Mouse (Mus musculus) CH12.LX (cell line): Measurements from ENCODE around the gene Dnah7b. TPM values are rescaled to one million over a fixed set of nuclear protein-coding genes. Genes with fewer than 3 reads are reported as not detected.
"Not testable (repeated sequence)": the region's sequence is repeated elsewhere in the genome, so short reads cannot be mapped to it uniquely, and the experiment has no call there.

Experiments used
- DNase-seq: peaks from one replicate; pipeline ENCODE4 v3.0.0-alpha.2; 2013; ENCODE audit errors: extremely low read depth
- H3K27ac ChIP-seq: 2 replicates; pipeline ENCODE4 v1.5.1; 2012; ENCODE audit warnings: low read depth, mild to moderate bottlenecking, control low read depth, moderate library complexity; ENCODE audit not compliant: insufficient read depth
- H3K27me3 ChIP-seq: replicated peaks from 2 replicates; pipeline ENCODE3; 2012; ENCODE audit warnings: inconsistent platforms
- H3K36me3 ChIP-seq, 2 experiments: replicated peaks in 1 of 2; 2 replicates each; pipeline versions ENCODE3 to v1.6.1; 2012; ENCODE audit warnings: inconsistent platforms in 1 of 2, low read length in 1 of 2, mild to moderate bottlenecking in 1 of 2, mixed read lengths in 1 of 2, moderate library complexity in 1 of 2; ENCODE audit not compliant: control insufficient read depth in 1 of 2, insufficient read depth in 1 of 2
- H3K4me1 ChIP-seq, 2 experiments: 2 replicates each; pipeline ENCODE4 v1.6.1; 2012; ENCODE audit warnings: inconsistent platforms in 1 of 2, moderate library complexity in 1 of 2; ENCODE audit not compliant: insufficient read depth in 2 of 2, control insufficient read depth in 1 of 2
- H3K4me2 ChIP-seq: 2 replicates; pipeline ENCODE4 v1.6.1; 2012; ENCODE audit warnings: low read depth, mild to moderate bottlenecking, control low read depth; ENCODE audit not compliant: poor library complexity, insufficient read depth, severe bottlenecking
- H3K4me3 ChIP-seq, 3 experiments: fragments of 150-350 bp in 1 of 3; sonication (generic) in 1 of 3; replicated peaks in 1 of 3; 2 replicates each; pipeline versions ENCODE3 to v1.5.1; 2011 to 2012; ENCODE audit warnings: low read depth in 2 of 3, low read length in 2 of 3, mild to moderate bottlenecking in 2 of 3, moderate library complexity in 2 of 3, control low read depth in 1 of 3, improper control_type of control experiment in 1 of 3, inconsistent platforms in 1 of 3, mixed read lengths in 1 of 3; ENCODE audit not compliant: poor library complexity in 1 of 3
- H3K79me2 ChIP-seq: replicated peaks from 2 replicates; pipeline ENCODE4 v1.6.1; 2012; ENCODE audit warnings: mild to moderate bottlenecking, moderate library complexity; ENCODE audit not compliant: control insufficient read depth, poor library complexity, insufficient read depth, severe bottlenecking; ENCODE audit errors: extremely low read depth
- H3K9ac ChIP-seq: 2 replicates; pipeline ENCODE4 v1.6.1; 2012; ENCODE audit warnings: low read depth, mild to moderate bottlenecking, control low read depth, moderate library complexity; ENCODE audit not compliant: insufficient read depth
- H3K9me3 ChIP-seq: replicated peaks from 2 replicates; pipeline ENCODE3; 2012; ENCODE audit warnings: low read length, inconsistent platforms, mixed read lengths
- dilution Hi-C: fragments of 300-500 bp; cut with MboI; formaldehyde crosslinking; loops from 2 replicates; pipeline ENCODE4 v1.14.3; 2020; ENCODE audit warnings: low sequenced_read_pairs; ENCODE audit not compliant: extremely low pct_unique_long_range_greater_than_20kb, extremely low pct_ligation_motif_present
- in situ Hi-C: fragments of 300-500 bp; cut with MboI; formaldehyde crosslinking; loops from 3 replicates; pipeline ENCODE4 v1.14.3; 2019; ENCODE audit warnings: low sequenced_read_pairs, low pct_ligation_motif_present, low pct_unique_long_range_greater_than_20kb, mixed read lengths
- polyA plus RNA-seq: library from polyadenylated mRNA; unstranded; fragments of >175 nt; gene quantifications from 2 replicates; pipeline ENCODE4 v1.2.1, GENCODE M21; 2012; ENCODE audit warnings: low read depth; ENCODE audit not compliant: insufficient read length
- total RNA-seq, 2 experiments: library from RNA; depleted of rRNA; stranded (reverse); fragments of 300-350 nt in 1 of 2; fragments of >200 nt in 1 of 2; gene quantifications; 2 replicates each; pipeline ENCODE4 v1.2.3; 2012 to 2014

Gene Dnah7b
- total and polyA plus RNA-seq, 3 experiments = not detected

- H3K27me3 ChIP-seq, H3K9ac ChIP-seq, H3K4me3 ChIP-seq, H3K79me2 ChIP-seq, DNase-seq, in situ Hi-C loops, H3K9me3 ChIP-seq, H3K4me2 ChIP-seq, dilution Hi-C loops, H3K27ac ChIP-seq, H3K36me3 ChIP-seq, H3K4me1 ChIP-seq: not testable (repeated sequence)
These were observed 228.3 kb downstream of the Dnah7b start for GRCm38 (mm10) chr1:46294451-46294850.

- H3K79me2 ChIP-seq, in situ Hi-C loops, H3K9ac ChIP-seq, H3K4me3 ChIP-seq, H3K27ac ChIP-seq, DNase-seq, H3K4me2 ChIP-seq, H3K27me3 ChIP-seq, H3K36me3 ChIP-seq, H3K9me3 ChIP-seq, dilution Hi-C loops, H3K4me1 ChIP-seq: not testable (repeated sequence)
These were observed 259.8 kb downstream of the Dnah7b start for GRCm38 (mm10) chr1:46325942-46326341.

GRCm38 (mm10) chr1:46345301-46345700 is 279.2 kb downstream of the Dnah7b start:
- H3K4me1 ChIP-seq, H3K4me2 ChIP-seq, H3K27ac ChIP-seq, H3K9ac ChIP-seq, H3K9me3 ChIP-seq, H3K4me3 ChIP-seq, H3K27me3 ChIP-seq, H3K36me3 ChIP-seq, dilution Hi-C loops, H3K79me2 ChIP-seq, DNase-seq, in situ Hi-C loops: not testable (repeated sequence)

- dilution Hi-C loops, H3K4me2 ChIP-seq, H3K9ac ChIP-seq, H3K4me1 ChIP-seq, H3K36me3 ChIP-seq, DNase-seq, H3K9me3 ChIP-seq, H3K27ac ChIP-seq, H3K27me3 ChIP-seq, in situ Hi-C loops, H3K79me2 ChIP-seq, H3K4me3 ChIP-seq: not testable (repeated sequence)
These were observed 314.5 kb downstream of the Dnah7b start for GRCm38 (mm10) chr1:46380641-46381040.

GRCm38 (mm10) chr1:46394681-46395297 is 328.7 kb downstream of the Dnah7b start:
- H3K36me3 ChIP-seq, H3K79me2 ChIP-seq, H3K27me3 ChIP-seq, dilution Hi-C loops, H3K4me3 ChIP-seq, DNase-seq, H3K9ac ChIP-seq, in situ Hi-C loops, H3K27ac ChIP-seq, H3K9me3 ChIP-seq, H3K4me1 ChIP-seq, H3K4me2 ChIP-seq: not testable (repeated sequence)
